Mouse (Mus musculus) thymus, postnatal 36 days (tissue): ENCODE results near the gene Cep41.

Experiments
- DNase-seq, 2 experiments: peaks; one replicate each; pipeline ENCODE4 v3.0.0; 2022; ENCODE audit warnings: mixed read lengths in 2 of 2

The Cep41 gene

GRCm38 (mm10) chr6:30673764-30674561 lies 19.6 kb downstream of the Cep41 start:
- DNase-seq, result no peak

GRCm38 (mm10) chr6:30671696-30672095 lies 21.9 kb downstream of the Cep41 start:
- DNase-seq, result peak in 1 of 2 experiments; percentile 16

- no peak for DNase-seq
Measured at GRCm38 (mm10) chr6:30667585-30667984, 26.0 kb downstream of the Cep41 start.

GRCm38 (mm10) chr6:30666043-30666442 lies 27.5 kb downstream of the Cep41 start:
- DNase-seq, result no peak

GRCm38 (mm10) chr6:30665296-30665695 lies 28.3 kb downstream of the Cep41 start:
- no peak for DNase-seq

GRCm38 (mm10) chr6:30664776-30665175 lies 28.8 kb downstream of the Cep41 start:
- no peak for DNase-seq

GRCm38 (mm10) chr6:30658619-30659018 lies 34.9 kb downstream of the Cep41 start:
- DNase-seq, result no peak

- DNase-seq, result no peak
Measured at GRCm38 (mm10) chr6:30657279-30657678, 36.3 kb downstream of the Cep41 start.

GRCm38 (mm10) chr6:30654932-30655331 lies 38.6 kb downstream of the Cep41 start:
- DNase-seq, result no peak

- no peak for DNase-seq
Measured at GRCm38 (mm10) chr6:30654402-30654859, 39.1 kb downstream of the Cep41 start.

GRCm38 (mm10) chr6:30653518-30653917 lies 40.0 kb downstream of the Cep41 start:
- DNase-seq, result no peak

- DNase-seq, result no peak
Measured at GRCm38 (mm10) chr6:30652425-30653188, 40.9 kb downstream of the Cep41 start.

- DNase-seq, result no peak
Measured at GRCm38 (mm10) chr6:30649651-30650296, 43.8 kb downstream of the Cep41 start.

- no peak for DNase-seq
Measured at GRCm38 (mm10) chr6:30645379-30645778, 48.2 kb downstream of the Cep41 start.

GRCm38 (mm10) chr6:30644462-30644861 lies 49.1 kb downstream of the Cep41 start:
- DNase-seq, result no peak

- DNase-seq, result no peak
Measured at GRCm38 (mm10) chr6:30643694-30644460, 49.7 kb downstream of the Cep41 start.

- no peak for DNase-seq
Measured at GRCm38 (mm10) chr6:30638674-30639268, 54.8 kb downstream of the Cep41 start, which contains the start of gene Cpa1. Gene Cpa1, plus strand, starts transcription at chr6:30639218.

GRCm38 (mm10) chr6:30636186-30636842 lies 57.2 kb downstream of the Cep41 start:
- DNase-seq, result no peak

GRCm38 (mm10) chr6:30635361-30635862 lies 58.1 kb downstream of the Cep41 start:
- no peak for DNase-seq

- no peak for DNase-seq
Measured at GRCm38 (mm10) chr6:30629989-30630388, 63.6 kb downstream of the Cep41 start.

- DNase-seq, result no peak
Measured at GRCm38 (mm10) chr6:30628152-30628551, 65.4 kb downstream of the Cep41 start.
